Mouse (Mus musculus) frontal cortex, postnatal 14 days (tissue): ENCODE data around the gene Hif1an.

Source experiments
- DNase-seq, 2 experiments: peaks; one replicate each; pipeline ENCODE4 v3.0.0; 2022; ENCODE audit warnings: low spot score in 2 of 2

Hif1an gene

DNA sequence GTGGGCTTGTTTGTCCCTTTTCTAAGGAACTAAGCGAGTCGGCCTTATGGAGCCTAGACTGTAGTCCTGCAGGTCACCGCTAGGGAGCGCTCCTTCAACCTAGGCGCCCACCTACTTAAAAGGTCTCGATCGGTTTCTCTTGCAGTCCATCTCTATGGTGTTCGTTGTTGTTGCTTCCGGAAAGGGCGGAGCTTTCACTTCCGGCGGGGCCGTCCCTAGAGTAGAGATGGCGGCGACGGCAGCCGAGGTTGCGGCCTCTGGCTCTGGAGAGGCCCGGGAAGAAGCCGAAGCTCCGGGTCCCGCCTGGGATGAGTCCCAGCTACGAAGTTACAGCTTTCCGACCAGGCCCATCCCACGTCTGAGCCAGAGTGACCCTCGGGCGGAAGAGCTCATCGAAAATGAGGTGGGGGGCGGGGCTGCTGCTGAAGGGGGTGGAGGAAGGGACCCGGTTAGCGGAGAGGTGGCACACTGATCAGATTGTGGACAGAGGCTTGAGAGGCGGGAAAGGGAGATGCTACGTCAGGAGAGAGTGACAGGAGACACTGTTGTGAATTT is at the start of gene Hif1an:
Hif1an (plus strand) TSS at position 199 of the 555 bp plus-strand sequence.
- peak; percentile 90 for DNase-seq

DNA sequence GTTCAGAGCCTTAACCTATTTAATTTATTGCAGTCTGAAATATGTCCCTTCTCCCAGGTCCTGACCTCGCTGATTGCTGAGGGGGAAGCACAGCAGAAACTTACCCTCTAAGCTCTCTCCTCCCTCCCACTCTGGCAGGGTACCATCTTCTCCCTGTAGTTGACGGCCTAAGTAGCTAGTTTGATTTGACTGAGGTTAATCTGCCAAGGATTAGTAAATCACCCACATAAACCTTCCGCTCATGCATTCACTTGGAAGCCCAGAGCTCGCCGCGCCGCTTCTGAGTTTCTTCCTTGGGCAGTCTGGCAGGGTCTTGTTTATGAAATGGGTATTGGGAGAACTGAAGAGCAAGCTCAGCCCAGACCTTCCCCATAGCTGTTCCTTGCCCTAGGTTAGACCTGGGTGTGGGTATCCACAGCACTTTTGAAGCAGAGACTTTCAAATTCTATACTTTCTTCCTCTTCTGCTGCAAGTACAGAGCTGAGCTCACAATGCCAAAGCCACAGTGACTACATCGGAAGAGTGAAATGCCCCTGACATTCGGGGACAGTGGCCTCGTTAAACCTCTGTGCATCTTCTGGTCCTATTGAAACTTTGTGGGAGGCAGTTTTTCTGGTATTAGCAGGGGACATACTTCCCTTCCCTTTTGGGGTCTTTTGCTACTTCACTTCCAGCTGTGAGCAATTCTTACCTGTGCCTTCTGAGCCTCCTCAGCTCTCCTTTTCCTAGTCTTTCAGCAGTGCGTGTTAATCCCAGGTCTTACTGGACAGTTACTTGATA is 49.4 kb upstream of the Hif1an start:
- DNase-seq = no peak

DNA sequence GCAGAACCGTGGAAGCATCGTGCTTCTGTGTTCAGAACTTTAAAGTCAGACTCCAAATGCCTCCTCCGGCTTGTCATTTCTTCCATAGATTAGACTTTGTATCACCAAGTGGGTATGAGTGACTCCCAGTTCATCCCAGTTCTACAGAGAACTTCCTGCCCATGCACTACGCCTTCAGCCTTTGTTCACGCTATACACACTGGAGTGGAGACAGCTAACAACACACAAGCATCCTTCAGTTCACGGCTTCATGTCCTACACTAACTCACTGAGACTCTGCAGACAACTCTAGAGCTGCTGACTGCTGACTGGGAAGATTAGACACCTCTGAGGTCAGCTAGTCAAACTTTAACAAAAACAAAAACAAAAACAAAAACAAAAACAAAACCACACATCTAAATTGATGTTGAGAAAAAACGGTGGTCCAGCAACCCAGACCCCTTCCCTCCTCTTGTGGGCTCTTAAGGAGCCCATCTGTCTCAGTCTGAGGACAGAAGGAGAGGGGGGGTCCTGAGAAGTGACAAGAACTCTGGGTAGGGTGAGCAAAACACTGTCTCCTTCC is 48.6 kb upstream of the Hif1an start:
- DNase-seq = no peak

DNA sequence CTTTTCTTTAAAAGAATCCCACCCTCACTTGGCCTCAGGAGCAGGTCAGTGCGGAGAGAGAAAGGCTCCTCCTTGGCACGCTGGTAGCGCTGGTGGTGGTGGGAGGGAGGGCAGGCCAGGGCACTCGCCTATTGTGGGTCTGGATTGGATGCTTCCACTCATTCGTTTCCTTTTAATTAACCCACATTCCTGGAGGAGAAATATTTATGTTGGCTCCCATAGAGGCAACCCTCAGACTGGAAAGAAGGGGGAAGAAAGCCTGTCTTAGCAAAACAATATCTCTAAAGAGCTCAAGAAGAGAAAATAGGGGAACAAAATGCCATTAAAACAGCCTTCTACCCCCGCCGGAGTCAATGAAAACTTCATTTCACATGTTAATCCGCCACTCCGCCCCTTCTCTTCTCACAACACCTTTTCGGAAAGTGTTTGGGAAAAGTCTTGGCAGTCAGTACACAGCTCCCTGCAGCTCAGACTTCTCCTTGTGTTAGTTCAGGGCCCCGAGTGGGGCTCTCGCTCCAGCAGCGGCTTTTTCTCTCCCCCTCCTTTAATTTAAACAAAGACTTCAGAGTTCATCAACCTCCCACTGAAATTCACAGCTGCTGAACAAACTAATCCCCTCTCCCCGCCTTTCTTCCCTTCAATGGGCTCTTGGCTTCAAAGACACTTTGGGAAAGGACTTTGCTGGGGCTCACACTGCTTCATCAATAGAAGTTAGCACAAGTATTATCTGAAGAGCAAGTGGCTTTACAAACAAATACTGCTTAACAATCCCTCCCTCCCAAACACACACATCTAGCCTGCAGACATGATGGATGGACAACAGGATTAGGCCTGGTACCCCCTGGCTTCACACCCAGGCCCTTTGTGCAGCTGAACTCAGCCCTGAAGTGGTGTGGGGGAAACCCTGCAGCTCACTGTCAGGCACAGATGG is 47.9 kb upstream of the Hif1an start:
- DNase-seq = no peak

DNA sequence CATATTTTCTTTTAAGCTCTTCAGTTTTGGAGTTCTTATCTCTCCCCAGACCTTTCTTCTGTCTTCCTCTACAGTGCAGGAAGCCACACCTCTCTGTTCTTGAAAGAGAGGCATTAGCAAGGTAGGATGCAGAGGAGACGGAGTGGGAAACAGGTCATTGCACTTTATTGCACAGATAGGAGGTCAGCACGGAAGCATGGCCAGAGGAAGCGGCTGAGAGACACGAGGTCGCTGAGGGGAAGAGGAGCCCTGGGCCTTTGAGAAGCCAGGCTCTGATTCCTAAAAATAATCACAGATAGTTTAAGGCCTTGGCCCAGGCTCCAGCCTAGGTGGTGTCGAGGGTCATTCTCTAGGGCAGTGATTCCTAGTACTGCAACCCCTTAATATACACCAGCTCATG is 46.9 kb upstream of the Hif1an start:
- DNase-seq = no peak

DNA sequence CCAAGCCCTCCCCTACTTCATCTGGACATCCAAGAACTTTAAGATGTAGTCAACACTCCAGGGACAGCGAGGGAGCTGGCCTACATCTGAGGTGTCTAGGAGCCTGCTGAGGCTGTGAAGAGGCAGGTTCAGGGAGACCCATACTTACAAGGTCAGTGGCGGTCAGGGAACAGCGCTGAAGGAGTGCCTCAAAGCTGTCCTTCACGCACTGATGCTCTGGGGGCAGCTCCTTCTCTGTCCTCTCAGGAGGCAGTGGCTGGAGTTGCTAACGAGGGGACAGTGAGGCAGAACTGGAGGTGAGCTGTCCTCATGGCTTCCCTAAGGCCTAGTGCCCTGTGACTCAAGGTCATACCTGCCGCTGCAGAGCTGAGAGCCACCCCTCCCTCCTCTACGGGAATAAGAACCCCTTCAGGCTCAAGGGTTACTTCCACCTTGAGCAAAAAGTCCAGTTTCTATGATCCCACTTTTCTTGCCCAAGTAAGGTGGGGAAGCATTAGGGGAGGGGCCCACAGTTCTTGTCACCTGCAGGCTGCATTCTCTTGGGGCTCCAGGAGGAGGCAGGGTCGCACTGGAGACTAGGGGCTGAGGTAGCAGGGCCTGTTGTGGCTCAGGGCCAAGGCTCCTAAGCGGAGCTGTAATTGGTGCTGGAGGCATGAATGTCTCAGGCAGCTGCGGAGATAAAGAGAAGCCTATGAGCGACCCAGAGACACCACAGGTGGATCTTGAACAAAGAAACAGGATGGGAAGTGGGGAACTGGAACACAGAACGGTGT is 44.5 kb upstream of the Hif1an start:
- DNase-seq = no peak

DNA sequence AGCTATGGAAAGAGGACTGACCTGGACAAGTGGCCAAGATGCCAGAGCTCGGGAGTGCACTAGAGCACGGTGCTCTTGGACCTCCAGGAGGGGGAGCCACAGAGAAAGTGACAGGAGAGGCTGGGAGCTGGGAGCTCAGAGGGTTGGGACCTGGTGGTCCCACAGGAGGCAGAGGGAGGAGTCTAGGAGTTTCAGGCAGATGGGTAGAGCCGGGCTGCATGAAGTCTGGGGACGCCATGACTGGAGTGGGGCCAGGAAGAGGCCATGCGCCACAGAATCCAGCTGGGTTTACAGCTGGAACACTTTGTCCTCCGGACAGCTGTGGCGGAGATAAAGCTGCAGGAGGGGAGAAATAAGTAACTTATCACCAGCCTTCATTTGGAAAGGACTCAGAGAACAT is 43.5 kb upstream of the Hif1an start:
- DNase-seq = no peak

DNA sequence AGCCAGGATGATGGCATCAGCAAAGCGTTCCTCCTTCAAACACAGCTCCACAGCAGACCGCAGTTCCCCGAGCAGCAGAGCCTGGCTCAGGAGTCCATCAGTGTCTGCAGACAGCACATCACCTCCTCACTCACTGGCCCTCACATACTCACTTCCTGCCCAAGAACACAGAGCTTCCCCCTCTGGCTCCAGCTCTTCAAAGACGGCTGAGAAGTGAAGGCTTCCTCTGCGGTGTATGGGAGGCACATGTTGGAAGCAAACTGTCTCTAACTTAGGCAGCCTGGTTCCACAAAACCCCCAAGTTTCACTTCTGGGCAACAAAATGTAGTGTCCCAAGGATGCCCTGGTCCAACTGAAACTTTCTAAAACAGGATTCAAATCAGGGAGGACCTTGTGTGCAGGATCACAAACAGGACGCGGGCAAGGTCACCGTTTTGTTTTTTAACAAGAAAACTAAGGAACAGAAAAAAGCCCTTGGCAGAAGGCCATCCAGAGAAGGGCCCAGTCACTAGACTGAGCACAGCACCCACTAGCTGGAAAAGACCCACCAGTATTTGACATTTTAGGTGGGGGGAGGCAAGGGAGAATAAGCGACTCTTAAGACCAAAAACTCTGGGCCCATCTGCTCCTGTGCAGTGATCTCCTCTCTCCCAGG is 37.0 kb upstream of the Hif1an start:
- no peak for DNase-seq

DNA sequence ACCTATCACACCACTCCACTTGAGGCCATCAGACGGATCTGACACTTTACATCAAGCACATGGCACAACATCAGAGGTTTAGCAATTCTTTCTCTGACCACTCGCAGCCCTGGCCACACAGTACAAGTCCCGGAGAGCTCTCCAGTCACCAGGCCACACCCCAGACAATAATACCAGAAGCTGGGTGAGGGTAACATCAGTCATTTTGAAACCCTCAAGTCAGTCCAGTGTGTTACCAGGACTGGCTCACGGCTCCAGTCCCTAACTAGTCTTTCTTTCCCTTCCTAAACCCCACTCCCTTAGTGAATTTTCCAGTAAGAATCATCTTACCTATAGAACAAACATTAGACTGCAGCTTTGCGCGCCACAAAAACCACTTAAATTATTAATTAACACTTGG is 32.6 kb upstream of the Hif1an start:
- DNase-seq = no peak

DNA sequence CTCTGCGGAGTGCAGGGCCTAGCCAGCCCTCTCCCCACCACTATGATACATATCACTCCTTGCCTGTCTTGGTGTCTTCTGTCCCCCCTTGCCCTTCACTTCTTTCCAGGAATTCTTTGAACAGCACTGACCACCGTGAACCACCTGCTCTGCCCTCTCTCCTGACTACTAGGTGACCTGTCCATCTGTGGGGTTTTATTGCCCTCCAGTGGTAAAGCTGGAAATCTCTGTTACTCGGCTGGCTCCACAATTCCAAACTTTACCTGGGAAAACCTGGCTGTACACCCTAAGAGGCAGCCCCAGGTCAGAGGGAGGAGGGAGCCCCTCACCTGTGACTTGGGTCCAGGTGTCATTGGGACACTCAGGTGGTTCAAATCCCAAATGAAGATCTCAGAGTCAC is 27.3 kb upstream of the Hif1an start:
- DNase-seq = no peak

DNA sequence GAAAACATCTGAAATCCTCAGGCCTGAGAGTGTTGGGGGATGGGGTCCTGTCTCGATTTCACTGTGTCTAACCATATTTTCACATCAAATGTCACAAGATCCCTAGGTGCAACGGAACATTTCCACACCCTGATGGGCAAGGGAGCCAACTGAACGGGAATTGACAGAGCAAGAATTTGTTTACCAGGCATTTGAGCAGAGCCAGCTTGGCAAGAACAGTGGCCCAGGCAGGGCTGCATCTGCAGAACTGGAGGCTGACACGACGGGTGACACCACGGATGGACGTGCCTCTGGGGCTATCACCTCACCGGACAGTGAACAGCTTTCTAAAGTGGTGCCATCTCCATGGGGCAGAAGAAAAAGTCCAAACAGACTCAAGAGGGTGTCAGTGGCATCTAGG is 25.2 kb upstream of the Hif1an start:
- DNase-seq = no peak

DNA sequence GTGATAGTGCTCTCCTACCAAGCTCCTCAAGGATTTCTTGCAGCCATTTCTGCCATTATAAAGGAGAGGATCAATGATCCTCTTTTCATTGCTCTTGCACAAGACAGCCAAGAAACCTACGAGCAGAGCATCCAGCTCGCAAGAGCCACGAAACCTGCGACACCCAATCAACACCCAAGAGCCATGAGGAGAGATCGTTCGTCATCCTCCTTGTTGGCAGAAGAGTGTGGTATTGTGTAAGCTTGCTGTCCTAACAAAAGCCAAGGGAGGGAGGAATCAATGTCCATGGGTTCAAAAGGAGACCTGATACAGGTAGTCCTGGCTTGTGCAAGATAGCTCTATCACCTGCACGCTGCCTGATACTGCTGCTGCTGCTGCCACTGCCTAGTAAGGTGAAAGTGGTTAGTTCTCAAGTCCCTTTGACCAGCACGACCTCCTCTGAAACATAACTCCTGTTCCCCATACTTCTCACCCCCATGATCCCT is 19.9 kb upstream of the Hif1an start:
- DNase-seq = no peak

DNA sequence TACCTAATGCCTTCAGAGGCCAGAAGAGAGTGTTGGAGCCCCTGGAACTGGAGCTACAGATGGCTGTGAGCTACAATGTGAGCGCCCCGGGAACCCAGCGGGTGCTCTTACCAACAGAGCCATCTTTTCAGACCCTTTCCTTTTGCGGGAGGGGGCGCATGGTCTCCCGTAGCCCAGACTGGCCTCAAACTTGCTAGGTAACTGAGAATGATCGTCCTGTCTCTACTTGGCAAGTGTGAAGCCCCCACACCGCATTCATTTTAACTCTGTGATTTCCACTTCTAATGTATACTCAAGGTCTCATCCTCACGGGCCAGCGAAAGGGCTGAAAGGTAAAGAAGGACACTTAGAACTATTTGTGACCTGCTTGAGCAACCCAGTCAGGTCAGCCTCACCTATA is 18.3 kb upstream of the Hif1an start:
- DNase-seq = no peak

DNA sequence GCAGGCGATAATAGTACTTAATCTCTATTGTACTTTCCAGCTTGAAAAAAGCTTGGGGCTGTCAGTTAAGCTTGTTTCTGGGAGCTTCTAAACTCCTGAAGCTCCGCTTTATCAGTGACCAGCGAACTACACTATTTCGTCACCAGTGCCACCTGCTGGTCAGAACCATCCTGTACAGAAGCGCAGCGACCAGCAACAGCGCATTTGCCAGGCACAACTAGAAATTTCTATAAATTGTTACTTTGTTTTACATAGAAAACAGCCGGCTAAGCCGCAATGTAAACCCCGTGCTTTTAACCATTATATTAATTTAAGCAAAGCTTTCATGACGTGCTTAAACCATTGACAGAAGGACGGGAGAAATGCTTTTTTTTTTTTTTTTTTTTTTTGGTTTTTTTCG is 17.9 kb upstream of the Hif1an start:
- DNase-seq = peak in 1 of 2 experiments; percentile 49

DNA sequence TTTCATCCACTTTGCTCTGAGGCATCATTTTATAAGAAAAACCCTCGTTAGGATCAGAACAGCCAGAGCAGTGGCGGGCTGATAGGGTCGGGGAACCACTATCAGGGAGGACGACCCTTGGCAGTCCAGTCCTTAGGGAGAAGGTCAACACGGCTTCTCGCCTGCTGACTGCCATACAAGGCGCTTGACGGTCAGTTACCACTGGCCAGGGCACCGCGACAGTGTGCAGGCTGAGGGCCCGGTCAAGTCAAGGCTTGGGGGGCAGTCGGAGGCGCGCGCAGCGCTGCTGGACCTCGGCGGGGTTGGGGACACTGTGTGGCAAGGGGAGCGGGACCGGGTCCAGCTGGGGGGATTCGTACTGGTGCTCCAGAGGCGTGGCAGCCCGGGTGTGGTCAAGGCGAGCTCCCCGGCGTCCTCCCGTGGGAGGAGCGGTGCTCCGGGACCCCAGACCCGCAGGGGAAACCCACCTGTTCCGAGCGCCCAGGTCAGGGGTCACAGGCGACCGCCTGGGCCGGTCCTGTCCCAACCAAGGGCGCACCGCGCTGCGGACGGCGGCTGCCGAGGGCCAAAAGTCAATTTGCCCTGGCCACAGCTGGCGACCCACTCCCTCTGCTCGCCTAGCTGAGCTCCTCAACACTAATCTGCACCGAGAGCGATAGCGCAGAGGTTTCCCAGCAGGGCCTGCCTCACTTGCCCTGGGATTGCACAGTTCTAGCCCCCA is 17.2 kb upstream of the Hif1an start, which contains the start of gene Sec31b:
Sec31b (minus strand) TSS at position 544 of the 721 bp plus-strand sequence.
- no peak for DNase-seq

DNA sequence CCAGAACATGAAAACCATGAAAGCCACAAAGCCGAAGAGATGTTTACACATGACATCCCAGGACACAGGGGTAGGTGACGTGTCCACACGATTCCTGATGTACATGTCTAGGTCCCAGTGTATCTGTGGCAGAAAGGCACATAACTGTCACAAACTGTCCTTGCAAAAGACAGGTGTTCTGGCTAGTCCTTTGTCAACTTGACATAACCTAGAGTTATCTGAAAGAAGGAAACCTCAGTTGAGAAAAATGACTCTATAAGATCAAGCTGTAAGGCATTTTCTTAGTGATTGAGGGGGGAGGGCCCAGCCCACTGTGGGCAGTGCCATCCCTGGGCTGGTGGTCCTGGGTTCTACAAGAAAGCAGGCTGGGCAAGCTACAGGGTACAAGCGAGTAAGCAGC is 9.9 kb upstream of the Hif1an start, which contains the start of gene Gm20538:
Gm20538 (minus strand) TSS at position 101 of the 400 bp plus-strand sequence.
- no peak for DNase-seq

DNA sequence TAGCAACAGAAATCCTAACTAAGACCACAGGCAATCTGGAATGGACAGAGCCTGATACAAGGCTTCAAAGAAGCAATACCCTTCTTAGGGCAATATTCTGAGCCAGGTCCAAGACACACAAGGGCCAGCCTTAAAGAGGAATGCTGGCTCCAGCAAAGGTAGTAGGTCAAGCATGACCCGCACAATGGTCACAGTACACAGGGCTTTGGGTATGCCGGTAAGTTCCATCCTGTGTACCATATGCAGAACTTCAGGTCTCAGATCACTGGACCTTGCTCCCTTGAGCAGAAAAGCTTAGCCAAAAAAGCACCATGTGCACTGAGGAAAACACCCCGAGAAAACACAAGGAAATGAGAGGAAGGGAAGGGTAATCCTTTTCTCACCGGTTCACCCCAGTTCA is 9.4 kb upstream of the Hif1an start:
- no peak for DNase-seq

DNA sequence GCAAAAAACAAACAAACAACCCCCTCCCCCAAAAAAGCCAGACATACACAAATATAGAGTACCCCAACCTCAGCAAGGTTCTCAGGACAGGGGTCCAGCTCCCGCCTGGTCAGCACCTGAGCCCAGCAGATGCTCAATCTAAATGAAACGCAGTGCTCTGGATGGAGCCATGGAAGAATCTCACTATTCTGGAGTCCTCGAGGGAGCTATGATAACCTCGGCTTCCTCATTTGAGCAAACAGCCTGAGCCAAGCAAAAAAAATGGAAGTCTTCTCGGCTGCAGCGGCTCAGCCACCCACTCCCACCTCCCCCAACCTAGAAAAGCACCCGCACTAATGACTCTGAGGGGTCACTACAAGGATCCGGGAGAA is 8.2 kb upstream of the Hif1an start:
- no peak for DNase-seq

DNA sequence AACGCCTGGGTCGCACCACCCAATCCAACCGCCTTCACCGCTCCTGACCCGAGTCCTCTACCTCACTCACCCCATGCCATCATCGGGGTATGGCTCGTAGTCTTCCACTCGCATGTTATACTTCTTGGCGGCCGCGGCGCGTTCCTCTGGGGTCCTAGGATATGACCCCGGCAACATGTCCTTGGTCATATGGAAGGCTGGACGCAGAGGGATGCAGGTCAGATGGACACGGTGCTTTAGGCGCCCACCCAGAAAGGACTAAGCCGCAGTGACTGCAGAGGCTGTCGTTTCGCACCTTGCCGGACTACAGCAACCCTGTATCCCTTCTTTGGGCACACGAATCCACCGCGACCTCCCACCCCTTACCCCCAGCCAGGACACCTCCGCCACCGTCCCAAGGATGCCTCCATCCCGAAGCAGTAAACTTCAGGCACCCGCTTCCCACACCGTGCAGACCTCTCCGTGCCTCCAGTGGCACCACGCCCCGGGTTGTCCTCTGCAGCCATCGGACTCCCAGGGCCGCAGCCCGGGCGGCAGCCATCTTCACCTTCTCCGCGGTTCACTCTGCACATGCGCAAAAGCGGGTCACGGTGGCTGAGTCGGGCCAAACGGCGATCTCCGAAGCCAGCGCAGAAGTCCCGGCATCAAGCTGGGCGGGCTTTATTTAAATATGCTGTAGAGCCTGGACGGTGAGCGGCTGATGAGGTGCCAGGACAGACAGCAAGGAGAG is 7.6 kb upstream of the Hif1an start, which contains the start of gene Ndufb8:
Ndufb8 (minus strand) TSS at position 580 of the 730 bp plus-strand sequence.
- DNase-seq = peak; percentile 86 to 90
